Mouse (Mus musculus) large intestine, adult 2 months (tissue): Measurements from ENCODE around the gene Psmc3ip. TPM values are rescaled to one million over a fixed set of nuclear protein-coding genes. Genes with fewer than 3 reads are reported as not detected.
"Not testable (repeated sequence)": the region's sequence is repeated elsewhere in the genome, so short reads cannot be mapped to it uniquely, and the experiment has no call there.

ENCODE experiments used
- DNase-seq: peaks from one replicate; pipeline ENCODE4 v3.0.0-alpha.2; 2012; ENCODE audit warnings: low read depth, low spot score
- WGBS: fragments of 180-500 bp; shearing (Covaris S2); methylation state at CpG from one replicate; pipeline ENCODE4 v1.1.7; 2018; 5-methylcytosine and 5-hydroxymethylcytosine counted together
- polyA plus RNA-seq: library from polyadenylated mRNA; depleted of rRNA; stranded (reverse); fragments of >200 nt; gene quantifications from 2 replicates; pipeline ENCODE4 v1.2.3, GENCODE M21; 2012; rRNA removed

Psmc3ip gene
- polyA plus RNA-seq: 1.3 and 1.7 TPM in 2 replicates

DNA sequence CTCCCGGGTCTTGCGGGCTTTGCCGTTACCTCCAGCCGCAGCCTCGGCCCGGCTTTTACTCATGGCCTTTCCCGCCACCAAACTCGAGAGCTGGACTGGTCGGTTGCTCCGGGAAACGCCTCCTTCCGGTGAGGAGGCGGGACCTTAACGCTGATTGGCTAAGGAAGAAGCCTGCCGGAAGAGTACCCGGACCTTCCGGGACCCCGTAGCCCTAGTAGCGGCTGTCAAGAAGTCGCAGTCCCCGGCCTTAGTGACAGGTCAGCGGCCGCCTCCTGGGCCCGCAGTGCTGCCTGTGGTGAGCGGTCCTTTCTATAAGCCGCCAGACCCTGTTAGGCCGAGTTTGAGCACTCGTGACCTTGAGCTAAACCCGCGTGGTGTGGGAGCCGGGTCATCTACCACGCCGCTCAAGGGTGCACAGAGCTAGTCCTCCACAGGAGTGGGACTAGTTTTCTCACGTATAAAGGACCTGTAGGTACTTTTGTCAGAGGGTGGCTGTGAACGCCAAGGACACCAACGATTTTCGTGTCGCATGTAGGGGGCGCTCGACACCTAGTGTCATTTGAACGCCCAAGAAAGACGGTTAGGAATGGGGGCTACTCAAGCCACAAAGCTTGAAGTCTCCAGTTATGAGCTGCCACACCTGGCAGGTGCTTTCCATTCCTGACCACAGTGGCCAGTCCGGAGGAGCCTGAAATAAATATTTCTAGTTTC lies at the start of gene Psmc3ip:
Psmc3ip (minus strand) TSS at position 123 of the 711 bp plus-strand sequence.
- DNase-seq: no peak
- under 1% methylated on average over 43 of the region's 43 CpGs for whole genome bisulfite sequencing

DNA sequence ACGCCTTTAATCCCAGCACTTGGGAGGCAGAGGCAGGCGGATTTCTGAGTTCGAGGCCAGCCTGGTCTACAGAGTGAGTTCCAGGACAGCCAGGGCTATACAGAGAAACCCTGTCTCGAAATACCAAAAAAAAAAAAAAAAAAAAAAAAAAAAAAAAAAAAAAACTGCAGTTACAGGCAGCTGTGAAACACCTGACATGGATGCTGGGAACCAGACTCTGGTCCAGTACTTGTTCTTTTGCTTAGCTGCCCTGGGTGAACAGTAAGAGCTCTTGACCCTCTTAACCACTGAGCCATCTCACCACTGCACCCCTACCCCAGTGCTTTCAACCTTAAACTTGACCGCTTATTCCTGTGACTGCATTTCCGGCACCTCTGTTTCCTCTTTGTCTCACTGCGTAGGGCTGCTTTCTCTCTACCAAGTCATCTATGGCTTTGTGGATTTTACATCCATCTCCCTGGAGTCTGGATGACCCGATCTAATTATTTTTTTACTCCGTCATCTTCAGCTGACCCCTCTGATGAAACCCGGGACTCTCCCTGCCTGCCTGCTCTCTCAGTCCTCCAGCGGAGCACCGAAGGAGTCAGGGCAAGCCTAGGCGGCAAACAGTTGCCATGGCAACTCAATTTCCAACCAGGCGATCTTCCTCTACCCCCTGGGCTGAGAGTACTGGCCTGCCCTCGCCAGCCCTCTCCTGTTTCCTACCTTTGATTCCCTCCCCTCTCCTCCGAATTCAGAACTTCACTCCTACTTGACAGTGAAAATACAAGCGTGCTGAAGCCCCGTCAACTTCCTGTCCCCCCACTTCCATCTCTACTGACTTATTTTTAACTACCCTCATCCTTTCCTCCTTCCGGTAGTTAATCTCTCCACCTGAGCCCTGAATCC lies 48.3 kb upstream of the Psmc3ip start:
- 34% methylated on average over 18 of the region's 19 CpGs for WGBS
- no peak for DNase-seq

GRCm38 (mm10) chr11:101142215-101142967 lies 47.2 kb upstream of the Psmc3ip start:
- DNase-seq: no peak
- 87% methylated on average over 10 of the region's 10 CpGs for WGBS

- 84% methylated on average over 8 of the region's 8 CpGs for WGBS
Observed at GRCm38 (mm10) chr11:101141088-101141487, 45.9 kb upstream of the Psmc3ip start.

DNA sequence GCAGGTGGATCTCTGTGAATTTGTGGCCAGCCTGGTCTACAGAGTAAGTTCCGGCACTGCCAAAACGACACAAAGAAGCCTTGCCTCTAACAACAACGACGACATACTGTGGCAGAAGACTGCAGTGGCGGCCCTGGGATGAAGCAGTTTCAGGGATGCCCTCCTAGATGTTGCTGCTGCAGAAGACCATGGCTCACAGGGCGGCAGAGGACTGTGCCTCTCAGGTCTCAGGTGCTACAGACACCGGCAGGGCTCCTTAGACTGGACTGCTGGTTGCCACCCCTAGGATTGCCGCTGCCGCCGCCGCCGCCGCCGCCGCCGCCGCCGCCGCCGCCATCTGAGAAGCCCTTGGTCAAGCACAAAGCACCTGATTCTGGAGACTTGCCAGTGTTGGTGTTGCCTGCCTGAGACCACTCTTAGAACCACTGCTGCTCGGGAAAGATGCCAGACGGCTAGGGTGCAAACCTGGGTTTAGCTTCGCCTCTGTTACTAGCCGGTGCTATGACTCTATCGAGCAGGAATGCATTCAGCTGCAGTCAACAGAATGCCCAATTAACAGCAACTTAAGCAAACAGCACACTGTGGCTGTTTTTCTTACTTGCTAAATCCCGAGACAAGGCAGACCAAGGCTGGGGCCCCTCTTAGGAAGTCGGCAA lies 45.1 kb upstream of the Psmc3ip start:
- WGBS: 24% methylated on average over 27 of the region's 27 CpGs
- DNase-seq: no peak

More at GRCm38 (mm10) chr11:101141088-101141487, 45.9 kb upstream of the Psmc3ip start:
- no peak for DNase-seq

DNA sequence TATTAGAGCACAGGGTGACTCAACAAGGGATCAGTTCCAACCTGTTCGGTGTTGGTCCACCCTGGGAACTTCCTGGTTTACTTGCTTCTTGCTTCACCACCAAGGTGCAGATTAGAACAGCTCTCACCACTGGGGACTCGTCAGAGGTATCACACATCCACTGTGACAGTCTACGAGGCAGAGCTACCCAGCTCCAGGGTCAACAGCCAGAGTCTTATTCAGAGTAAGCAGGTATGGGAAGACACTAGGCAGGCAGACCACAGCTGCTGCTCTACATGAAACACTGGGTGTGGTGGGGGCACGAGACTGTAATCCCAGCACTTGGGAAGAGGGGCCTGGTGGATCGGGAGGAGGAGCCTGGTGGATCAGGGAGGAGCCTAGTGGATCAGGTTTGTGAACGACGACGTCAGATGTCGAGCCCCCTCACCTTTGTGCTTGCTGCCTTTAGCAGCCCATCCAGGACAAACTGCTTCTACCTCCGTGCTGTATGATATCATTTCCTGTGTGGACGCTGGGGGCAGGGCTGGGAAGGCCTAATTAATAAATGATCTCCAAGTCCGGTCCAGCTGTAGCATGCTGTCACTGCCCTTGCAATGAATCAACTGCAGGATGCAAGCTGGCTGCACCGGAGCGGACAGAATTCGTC lies 43.4 kb upstream of the Psmc3ip start:
- DNase-seq: no peak
- WGBS: 32% methylated on average over 15 of the region's 15 CpGs

- no peak for DNase-seq
- WGBS: 76% methylated on average over 7 of the region's 7 CpGs
Observed at GRCm38 (mm10) chr11:101137000-101137399, 41.8 kb upstream of the Psmc3ip start.

DNA sequence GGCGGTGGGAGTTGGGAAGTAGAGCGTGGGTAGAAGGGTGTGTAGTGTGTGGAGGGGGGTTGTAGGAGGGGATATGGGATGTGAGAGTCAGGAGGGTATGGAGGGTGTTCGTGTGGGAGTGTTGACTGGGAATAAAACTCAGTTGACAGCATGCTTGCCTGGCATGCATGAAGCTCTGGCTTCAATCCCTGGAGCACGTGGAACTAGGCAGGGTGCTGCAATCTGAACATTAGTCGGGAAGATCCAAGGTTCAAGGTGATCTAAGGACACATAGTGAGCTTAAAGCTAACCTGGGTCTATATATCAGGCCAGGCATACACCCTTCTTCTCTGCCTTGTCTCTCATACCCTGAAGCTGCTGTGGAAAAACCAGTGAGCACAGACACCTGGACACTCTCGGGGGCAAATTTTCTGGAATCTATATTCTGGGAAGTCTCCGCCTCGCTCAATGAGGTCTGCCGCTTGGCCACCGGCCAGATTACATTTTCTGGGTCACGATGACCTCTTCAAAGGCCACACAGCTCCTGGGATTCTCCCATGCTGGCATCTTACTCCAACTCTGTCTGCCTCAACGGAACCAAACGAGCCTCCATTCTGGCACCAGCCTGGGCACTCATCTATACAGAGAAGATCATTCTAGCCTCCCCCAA lies 39.1 kb upstream of the Psmc3ip start:
- DNase-seq: no peak
- 67% methylated on average over 13 of the region's 13 CpGs for WGBS

- WGBS: 70% methylated on average over 12 of the region's 12 CpGs
- DNase-seq: no peak
Observed at GRCm38 (mm10) chr11:101133037-101133436, 37.8 kb upstream of the Psmc3ip start.

GRCm38 (mm10) chr11:101131701-101132100 lies 36.5 kb upstream of the Psmc3ip start:
- DNase-seq: no peak
- WGBS: 86% methylated on average over 6 of the region's 6 CpGs

GRCm38 (mm10) chr11:101131187-101131586 lies 36.0 kb upstream of the Psmc3ip start:
- 78% methylated on average over 2 of the region's 2 CpGs for WGBS
- no peak for DNase-seq

DNA sequence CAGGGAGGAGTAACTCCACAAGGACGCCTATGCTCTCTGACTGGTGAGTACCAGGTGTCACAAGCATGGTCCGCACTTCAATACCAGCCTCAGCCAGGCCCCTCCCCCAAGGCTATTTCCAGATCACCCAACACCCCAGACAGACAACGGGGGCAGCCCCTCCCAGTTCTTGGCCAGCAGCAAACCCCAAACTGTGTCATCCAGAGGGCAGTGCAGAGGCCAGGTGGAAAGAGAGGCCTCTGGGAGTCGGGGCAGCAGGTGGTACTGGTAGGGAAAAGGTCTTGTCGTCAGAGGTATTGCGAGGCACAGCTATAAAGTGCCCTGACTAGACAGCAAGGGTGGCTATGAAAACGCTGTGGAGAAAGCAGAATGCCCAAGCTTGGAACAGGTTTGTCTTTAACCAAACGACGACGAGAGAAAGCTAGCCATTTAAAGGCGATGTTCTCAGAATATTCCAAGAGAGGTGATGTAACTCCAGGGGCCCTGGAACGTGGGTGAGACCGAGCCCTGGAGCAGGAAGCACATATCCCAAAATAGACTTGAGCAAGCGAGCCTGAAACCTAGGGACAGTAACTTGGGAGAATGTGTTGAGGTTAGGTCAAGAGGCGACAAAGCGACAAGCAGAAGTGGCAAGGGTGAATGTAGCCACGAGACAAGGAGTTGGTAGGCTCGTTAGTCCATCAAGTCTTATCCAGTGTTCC lies 35.0 kb upstream of the Psmc3ip start:
- 23% methylated on average over 18 of the region's 18 CpGs for WGBS
- DNase-seq: no peak

GRCm38 (mm10) chr11:101128996-101129577 lies 33.9 kb upstream of the Psmc3ip start:
- 78% methylated on average over 11 of the region's 11 CpGs for WGBS

DNA sequence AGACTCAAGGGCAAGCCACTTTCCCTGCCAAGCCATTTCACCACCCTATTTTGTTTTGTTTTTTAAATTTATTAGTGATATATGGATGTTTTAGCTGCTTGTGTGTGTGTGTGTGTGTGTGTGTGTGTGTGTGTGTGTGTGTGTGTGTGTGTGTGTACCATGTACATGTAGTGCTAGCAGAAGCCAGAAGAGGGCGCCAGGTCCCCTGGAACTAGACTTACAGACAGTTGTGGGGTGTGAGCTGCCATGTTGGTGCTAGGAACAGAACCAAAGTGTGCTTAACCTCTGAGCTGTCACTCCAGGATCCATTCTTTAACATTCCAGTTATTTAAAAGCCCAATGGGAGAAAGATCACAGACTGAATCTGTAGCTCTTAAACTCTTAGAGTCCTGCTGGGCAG lies 31.8 kb upstream of the Psmc3ip start:
- DNase-seq: no peak
- WGBS: 93% methylated on average over 1 of the region's 1 CpGs

More at GRCm38 (mm10) chr11:101128996-101129577, 33.9 kb upstream of the Psmc3ip start:
- DNase-seq: no peak

DNA sequence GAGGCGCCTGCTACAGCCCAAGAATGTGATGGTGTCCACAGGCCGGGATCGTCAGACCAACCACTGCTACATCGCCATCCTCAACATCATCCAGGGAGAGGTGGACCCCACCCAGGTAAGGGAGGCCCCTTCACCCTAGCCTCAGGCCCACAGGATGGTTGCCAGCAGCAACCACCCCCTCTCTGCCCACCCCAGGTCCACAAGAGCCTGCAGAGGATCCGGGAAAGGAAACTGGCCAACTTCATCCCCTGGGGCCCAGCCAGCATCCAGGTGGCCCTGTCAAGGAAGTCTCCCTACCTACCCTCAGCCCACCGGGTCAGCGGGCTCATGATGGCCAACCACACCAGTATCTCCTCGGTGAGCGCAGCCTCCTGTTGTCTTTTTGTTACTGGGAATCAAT lies 29.8 kb upstream of the Psmc3ip start:
- WGBS: 92% methylated on average over 9 of the region's 9 CpGs
- DNase-seq: not testable (repeated sequence)

GRCm38 (mm10) chr11:101124494-101124893 lies 29.3 kb upstream of the Psmc3ip start:
- not testable (repeated sequence) for DNase-seq
- 95% methylated on average over 8 of the region's 8 CpGs for WGBS

DNA sequence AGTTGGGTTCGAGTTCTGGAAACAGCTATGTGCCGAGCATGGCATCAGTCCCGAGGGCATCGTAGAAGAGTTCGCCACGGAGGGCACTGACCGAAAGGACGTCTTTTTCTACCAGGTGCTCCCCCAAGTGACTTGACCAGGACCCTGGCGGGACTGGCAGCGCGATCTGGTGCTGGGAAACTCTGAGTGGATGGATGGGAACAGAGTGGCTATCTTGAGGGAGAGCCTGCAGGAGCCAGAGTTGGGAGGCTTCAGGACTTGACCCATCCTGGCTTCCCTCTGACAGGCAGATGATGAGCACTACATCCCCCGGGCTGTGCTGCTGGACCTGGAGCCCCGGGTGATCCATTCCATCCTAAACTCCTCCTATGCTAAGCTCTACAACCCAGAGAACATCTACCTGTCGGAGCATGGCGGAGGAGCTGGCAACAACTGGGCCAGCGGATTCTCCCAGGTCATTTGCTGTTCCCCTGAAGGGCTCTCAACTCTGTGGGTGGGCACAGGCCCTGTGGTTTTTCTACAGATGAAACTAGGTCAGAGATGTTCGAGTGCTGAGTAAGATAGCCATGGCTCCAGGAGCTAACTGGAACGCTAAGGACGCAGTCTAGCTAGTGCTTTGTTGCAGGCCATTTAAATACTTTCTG lies 25.4 kb upstream of the Psmc3ip start:
- 15% methylated on average over 19 of the region's 19 CpGs for WGBS

More for the DNA sequence above, 25.4 kb upstream of the Psmc3ip start:
- no peak for DNase-seq
